ENCODE assay signal across 23 mouse cellular contexts in the genomic region with DNA sequence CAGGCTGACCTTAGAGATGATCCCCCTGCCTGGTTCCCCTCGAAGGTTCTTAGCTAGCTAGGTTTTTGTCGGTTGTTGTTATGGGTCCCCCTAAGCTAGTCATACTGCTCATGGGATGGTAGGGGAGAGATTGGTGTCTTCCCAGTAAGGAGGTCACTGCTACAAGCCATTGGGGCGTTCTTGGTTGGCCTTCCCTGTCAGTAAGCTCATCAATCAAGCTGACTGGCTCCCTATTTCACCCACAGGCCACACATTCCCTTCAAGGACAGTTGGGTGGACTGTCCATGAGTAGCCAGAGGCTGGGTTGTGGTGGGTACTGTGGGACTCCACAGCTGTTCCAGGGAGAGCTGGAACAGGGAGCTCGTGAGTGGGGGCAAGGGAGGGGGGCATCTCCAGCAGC. TPM values are rescaled to one million over a fixed set of nuclear protein-coding genes. Genes with fewer than 3 reads are reported as not detected.
"Had no signal": no experiment of that assay in that cellular context is flagged by ENCODE, and none has a peak within 500 bp of the region (broad histone marks: within the 10 kb centered on the region; RNA-seq: fewer than 3 reads in every experiment).

No protein-coding gene starts in this region.

- H3K27ac ChIP-seq: lung, embryonic 15.5 days; macrophage; midbrain, embryonic 13.5 days; midbrain, embryonic 15.5 days; neural tube, embryonic 12.5 days; stomach, embryonic 15.5 days; stomach, postnatal 0 days had no signal

- H3K9ac ChIP-seq: lung, embryonic 15.5 days; midbrain, embryonic 13.5 days; midbrain, embryonic 15.5 days; neural tube, embryonic 12.5 days; stomach, embryonic 15.5 days had no signal

- H3K4me3 ChIP-seq: lung, embryonic 15.5 days; megakaryocyte, embryonic 14.5 days; midbrain, embryonic 13.5 days; midbrain, embryonic 15.5 days; neural tube, embryonic 12.5 days; stomach, embryonic 15.5 days had no signal

- DNase-seq: lung, adult 2 months; lung, postnatal 14 days; lung, postnatal 36 days; right cerebral cortex, postnatal 14 days; thymus, adult 2 months; thymus, postnatal 25 days; thymus, postnatal 4 days had no signal

- ATAC-seq: lung, postnatal 0 days; midbrain, embryonic 13.5 days; midbrain, embryonic 15.5 days had no signal

- H3K36me3 ChIP-seq: lung, embryonic 15.5 days; midbrain, embryonic 13.5 days; midbrain, embryonic 15.5 days; neural tube, embryonic 12.5 days; stomach, embryonic 15.5 days had no signal

- H3K4me2 ChIP-seq: lung, embryonic 15.5 days; midbrain, embryonic 11.5 days; midbrain, embryonic 13.5 days; midbrain, embryonic 15.5 days; neural tube, embryonic 12.5 days; stomach, embryonic 15.5 days had no signal

- H3K27me3 ChIP-seq: lung, embryonic 15.5 days; midbrain, embryonic 13.5 days; midbrain, embryonic 15.5 days; neural tube, embryonic 12.5 days; stomach, embryonic 15.5 days had no signal

- H3K9me3 ChIP-seq: lung, embryonic 15.5 days; megakaryocyte, embryonic 14.5 days; midbrain, embryonic 13.5 days; midbrain, embryonic 15.5 days; neural tube, embryonic 12.5 days; stomach, embryonic 15.5 days had no signal

- H3K4me1 ChIP-seq: lung, embryonic 15.5 days; midbrain, embryonic 13.5 days; midbrain, embryonic 15.5 days; neural tube, embryonic 12.5 days; stomach, embryonic 15.5 days had no signal

RNA-seq across cellular contexts. Expression of a gene that starts 29.1 kb away (rescaled TPM):
- total RNA-seq: megakaryocyte progenitor cell, adult 5-6 weeks; monocyte, adult 5-6 weeks; neutrophil, adult 5-6 weeks had no signal
- polyA plus RNA-seq: lung, postnatal 0 days; macrophage; midbrain, embryonic 11.5 days; midbrain, embryonic 15.5 days; neural tube, embryonic 12.5 days; neural tube, embryonic 14.5 days; spleen, adult 2 months; stomach, embryonic 15.5 days; stomach, postnatal 0 days; urinary bladder, adult 2 months had no signal
